Mouse (Mus musculus): ENCODE results near the gene Pds5b.

- TF ChIP-seq POLR2A (IDR thresholded peaks at IDR 0.05; ENCODE audit: control insufficient read depth, extremely low read depth, insufficient read depth, low read length, poor library complexity) (no peak), CTCF (IDR thresholded peaks at IDR 0.05; ENCODE audit: borderline replicate concordance, control insufficient read depth, extremely low read depth, insufficient read depth, low read length, poor library complexity) (no peak)
Observed at GRCm38 (mm10) chr5:150788261-150788660, 114.7 kb downstream of the Pds5b start.
